Mouse (Mus musculus) heart, embryonic 14.5 days (tissue): ENCODE measurements around the gene Taar7f. TPM values are rescaled to one million over a fixed set of nuclear protein-coding genes. Genes with fewer than 3 reads are reported as not detected.
"Not testable (repeated sequence)": the region's sequence is repeated elsewhere in the genome, so short reads cannot be mapped to it uniquely, and the experiment has no call there.

Experiments
- ATAC-seq: fragments of 200-750 bp; cut with Nextera tagmentation; 2 replicates; pipeline ENCODE4 v1.8.0; 2017; ENCODE audit warnings: low read depth, moderate TSS enrichment; ENCODE audit not compliant: insufficient number of reproducible peaks, insufficient read depth, low FRiP score
- H3K27ac ChIP-seq, 2 experiments: fragments of 200-500 bp in 1 of 2; fragments of 300-500 bp in 1 of 2; sonication (generic) in 1 of 2; replicated peaks in 1 of 2; 2 replicates each; pipeline ENCODE4 v1.5.1; 2012 to 2014; ENCODE audit warnings: low read depth in 2 of 2, low read length in 2 of 2, control low read depth in 1 of 2, mild to moderate bottlenecking in 1 of 2, mixed read lengths in 1 of 2; ENCODE audit not compliant: control insufficient read depth in 1 of 2, insufficient read depth in 1 of 2
- H3K27me3 ChIP-seq: fragments of 300-500 bp; sonication (generic); 2 replicates; pipeline ENCODE4 v1.6.1; 2014; ENCODE audit warnings: mild to moderate bottlenecking, low read length, control low read depth; ENCODE audit not compliant: control insufficient read depth, insufficient read depth
- H3K36me3 ChIP-seq: fragments of 300-500 bp; sonication (generic); 2 replicates; pipeline ENCODE4 v1.6.1; 2014; ENCODE audit warnings: mild to moderate bottlenecking, control low read depth, low read length, mixed read lengths; ENCODE audit not compliant: control insufficient read depth, insufficient read depth
- H3K4me1 ChIP-seq, 2 experiments: fragments of 200-500 bp in 1 of 2; fragments of 300-500 bp in 1 of 2; sonication (generic) in 1 of 2; 2 replicates each; pipeline ENCODE4 v1.6.1; 2012 to 2014; ENCODE audit warnings: low read length in 2 of 2, control low read depth in 1 of 2, mixed read lengths in 1 of 2; ENCODE audit not compliant: control insufficient read depth in 2 of 2, insufficient read depth in 2 of 2
- H3K4me2 ChIP-seq: fragments of 300-500 bp; sonication (generic); 2 replicates; pipeline ENCODE4 v1.6.1; 2014; ENCODE audit warnings: mild to moderate bottlenecking, low read length
- H3K4me3 ChIP-seq, 2 experiments: fragments of 200-500 bp in 1 of 2; fragments of 300-500 bp in 1 of 2; sonication (generic) in 1 of 2; 2 replicates each; pipeline ENCODE4 v1.5.1; 2012 to 2014; ENCODE audit warnings: low read length in 2 of 2, mild to moderate bottlenecking in 2 of 2, control low read depth in 1 of 2, low read depth in 1 of 2, moderate library complexity in 1 of 2; ENCODE audit not compliant: control insufficient read depth in 1 of 2, insufficient read depth in 1 of 2
- H3K9ac ChIP-seq: fragments of 300-500 bp; sonication (generic); 2 replicates; pipeline ENCODE4 v1.6.1; 2014; ENCODE audit warnings: mild to moderate bottlenecking, low read length
- H3K9me3 ChIP-seq: fragments of 300-500 bp; sonication (generic); 2 replicates; pipeline ENCODE4 v1.6.1; 2016; ENCODE audit warnings: low read length, control low read depth; ENCODE audit not compliant: control insufficient read depth
- WGBS: fragments of 180-500 bp; shearing (Covaris S2); extraction: QIAGEN DNeasy Blood & Tissue Kit; methylation state at CpG from one replicate; pipeline ENCODE4 v1.1.7; 2014; 5-methylcytosine and 5-hydroxymethylcytosine counted together
- polyA plus RNA-seq: library from polyadenylated mRNA; unstranded; fragments of >200 nt; fragmentation: Nextera tagmentation; extraction: Ambion mirVana; gene quantifications from 2 replicates; pipeline ENCODE4 v1.2.1, GENCODE M21; 2014

Taar7f gene
- polyA plus RNA-seq, 1 experiment from 2014 or later, result not detected

DNA sequence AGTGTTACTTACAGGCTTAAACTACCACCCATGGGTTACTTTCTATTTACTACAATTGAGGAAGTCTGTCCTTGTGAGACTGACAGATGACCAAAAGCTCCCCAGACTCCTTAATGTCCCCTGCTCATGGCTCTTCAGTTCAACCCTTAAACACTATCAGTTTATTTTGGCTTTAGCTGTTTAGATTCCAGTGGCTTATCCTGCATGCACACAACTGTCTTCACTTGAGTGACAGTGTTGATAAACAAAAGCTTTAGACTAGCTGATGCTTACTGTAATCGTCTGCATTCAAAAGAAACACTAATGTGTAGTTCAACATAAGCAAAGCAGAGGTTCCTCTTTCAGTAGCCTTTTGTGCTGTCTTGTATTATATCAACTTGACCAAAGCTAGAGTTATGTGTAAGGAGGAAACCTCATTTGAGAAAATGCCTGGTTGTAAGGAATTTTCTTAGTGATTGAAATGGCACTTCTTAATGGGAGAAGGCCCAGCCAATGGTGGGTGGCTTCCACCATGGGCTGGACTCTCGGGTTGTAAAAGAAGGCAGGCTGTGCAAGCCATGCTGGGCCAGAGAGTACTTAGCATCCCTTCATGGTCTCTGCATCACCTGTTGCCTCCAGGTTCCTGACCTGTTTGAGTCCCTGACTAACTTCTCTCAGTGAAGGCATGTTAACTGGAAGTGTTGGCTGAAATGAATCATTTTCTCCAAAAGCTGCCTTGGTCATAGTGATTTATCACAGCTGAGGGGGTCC, 9.0 kb upstream of the Taar7f start:
- Histone ChIP-seq H3K4me1 (no peaks in the 10 kb centered on the region), H3K36me3 (no peaks in the 10 kb centered on the region), H3K27ac (no peak overlapping the region), H3K27me3 (no peaks in the 10 kb centered on the region), H3K4me2 (no peak overlapping the region), H3K4me3 (no peak overlapping the region), H3K9ac (no peak overlapping the region), H3K9me3 (no peaks in the 10 kb centered on the region)
- 46% methylated on average over 2 of the region's 2 CpGs for WGBS
- ATAC-seq, result no peak

GRCm38 (mm10) chr10:24052039-24052438, 2.7 kb downstream of the Taar7f start:
- Histone ChIP-seq H3K27ac (no peak overlapping the region), H3K36me3 (no peaks in the 10 kb centered on the region), H3K4me1 (no peaks in the 10 kb centered on the region), H3K27me3 (no peaks in the 10 kb centered on the region), H3K4me3 (no peak overlapping the region), H3K9ac (no peak overlapping the region), H3K4me2 (no peak overlapping the region), H3K9me3 (no peaks in the 10 kb centered on the region)
- ATAC-seq, result no peak
- 17% methylated on average over 5 of the region's 5 CpGs for WGBS

DNA sequence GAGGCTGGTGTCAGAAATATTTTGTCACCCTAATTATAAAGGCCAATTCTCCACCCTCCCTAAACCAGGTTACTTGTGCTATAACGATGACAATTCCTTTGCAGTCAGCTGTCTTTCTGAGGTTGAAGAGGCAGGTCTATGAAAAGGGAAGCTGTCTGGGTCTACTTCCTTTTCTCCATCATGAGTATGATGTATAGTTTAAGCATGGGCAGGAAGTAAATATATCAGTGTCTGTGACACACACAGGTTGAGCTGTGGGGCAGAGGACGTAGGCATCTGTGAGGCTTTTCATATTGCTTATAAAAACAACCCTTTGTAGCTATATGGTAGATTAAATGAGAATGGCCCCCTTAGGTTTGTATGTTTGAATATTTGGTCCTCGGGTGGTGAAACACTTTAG, 9.7 kb downstream of the Taar7f start:
- Histone ChIP-seq H3K4me3 (no peak overlapping the region), H3K27me3 (no peaks in the 10 kb centered on the region), H3K4me1 (no peaks in the 10 kb centered on the region), H3K4me2 (no peak overlapping the region), H3K9me3 (no peaks in the 10 kb centered on the region), H3K36me3 (no peaks in the 10 kb centered on the region), H3K9ac (no peak overlapping the region), H3K27ac (no peak overlapping the region)
- ATAC-seq, result no peak
- WGBS, result 85% methylated on average over 3 of the region's 3 CpGs

- H3K9me3 ChIP-seq, H3K27me3 ChIP-seq, H3K9ac ChIP-seq, H3K27ac ChIP-seq, H3K4me1 ChIP-seq, H3K4me2 ChIP-seq, ATAC-seq, H3K36me3 ChIP-seq, H3K4me3 ChIP-seq: not testable (repeated sequence)
- WGBS, result 30% methylated on average over 2 of the region's 2 CpGs
Measured at GRCm38 (mm10) chr10:24074751-24075150, 25.4 kb downstream of the Taar7f start.

- not testable (repeated sequence) for ATAC-seq, H3K9me3 ChIP-seq, H3K36me3 ChIP-seq, H3K9ac ChIP-seq, H3K4me3 ChIP-seq, H3K4me1 ChIP-seq, H3K27ac ChIP-seq, H3K27me3 ChIP-seq, H3K4me2 ChIP-seq
- WGBS, result 75% methylated on average over 2 of the region's 4 CpGs
Measured at GRCm38 (mm10) chr10:24076200-24076599, 26.9 kb downstream of the Taar7f start, which contains the start of gene Taar8a. Taar8a (plus strand) TSS chr10:24076500.

DNA sequence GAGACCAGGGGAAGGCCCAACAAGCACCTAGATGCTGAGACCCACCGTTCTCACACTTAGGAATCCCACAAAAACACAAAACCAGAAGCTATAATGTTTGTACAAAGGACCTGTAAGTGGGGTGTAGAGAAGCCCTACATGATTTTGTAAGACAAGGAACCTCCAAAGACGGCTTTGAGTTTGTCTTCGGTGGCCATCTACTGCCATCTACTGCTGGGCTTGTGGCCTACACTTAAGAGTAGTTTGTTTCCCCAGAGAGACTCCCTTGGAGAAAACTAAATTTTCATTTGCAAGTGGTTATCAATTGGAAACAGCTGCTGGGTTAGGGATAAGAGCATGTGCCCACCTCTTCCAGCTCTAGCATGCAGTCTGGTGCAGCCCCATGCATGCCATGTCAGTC, 30.9 kb downstream of the Taar7f start:
- no peaks in the 10 kb centered on the region for H3K9me3 ChIP-seq
- H3K27ac ChIP-seq, result no peak overlapping the region
- ATAC-seq, result no peak
- H3K4me3 ChIP-seq, result no peak overlapping the region
- 38% methylated on average over 3 of the region's 3 CpGs for WGBS
- H3K27me3 ChIP-seq, result no peaks in the 10 kb centered on the region
- H3K4me1 ChIP-seq, result no peaks in the 10 kb centered on the region
- H3K36me3 ChIP-seq, result no peaks in the 10 kb centered on the region
- H3K4me2 ChIP-seq, result no peak overlapping the region
- H3K9ac ChIP-seq, result no peak overlapping the region

GRCm38 (mm10) chr10:24085936-24086335, 36.6 kb downstream of the Taar7f start:
- Histone ChIP-seq H3K9ac (no peak overlapping the region), H3K36me3 (no peaks in the 10 kb centered on the region), H3K4me2 (no peak overlapping the region), H3K27ac (no peak overlapping the region), H3K4me1 (no peaks in the 10 kb centered on the region), H3K27me3 (no peaks in the 10 kb centered on the region), H3K4me3 (no peak overlapping the region), H3K9me3 (no peaks in the 10 kb centered on the region)
- 73% methylated on average over 5 of the region's 5 CpGs for WGBS
- no peak for ATAC-seq

DNA sequence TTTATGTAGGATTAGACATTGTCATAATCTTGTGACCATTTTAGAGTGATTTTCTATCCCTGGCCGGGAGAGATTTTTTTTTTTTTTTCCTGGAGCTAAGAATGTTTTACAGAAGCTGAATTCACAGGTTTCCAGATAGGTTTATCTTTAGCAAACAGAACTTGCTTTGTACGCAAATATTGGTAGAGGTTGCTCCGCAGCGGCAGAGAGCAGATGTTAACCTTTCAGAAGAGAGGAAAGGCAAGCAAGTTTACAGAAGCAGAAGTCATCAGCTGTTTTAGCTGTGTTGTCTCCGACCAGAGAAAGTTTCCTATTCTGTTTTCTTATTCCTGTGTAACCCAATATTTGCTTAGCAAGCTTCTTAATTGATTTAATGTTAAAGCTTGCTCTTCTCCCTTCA, 37.2 kb downstream of the Taar7f start:
- H3K4me1 ChIP-seq, result no peaks in the 10 kb centered on the region
- H3K27ac ChIP-seq, result no peak overlapping the region
- no peak overlapping the region for H3K4me2 ChIP-seq
- no peak for ATAC-seq
- no peak overlapping the region for H3K4me3 ChIP-seq
- H3K9ac ChIP-seq, result no peak overlapping the region
- H3K27me3 ChIP-seq, result no peaks in the 10 kb centered on the region
- WGBS, result 59% methylated on average over 5 of the region's 5 CpGs
- no peaks in the 10 kb centered on the region for H3K9me3 ChIP-seq
- no peaks in the 10 kb centered on the region for H3K36me3 ChIP-seq
